Mouse (Mus musculus) B cell, adult 67 days (primary cell): Measurements from ENCODE around the gene Kcnk7. TPM values are rescaled to one million over a fixed set of nuclear protein-coding genes. Genes with fewer than 3 reads are reported as not detected.

Experiments used
- total RNA-seq, 2 experiments: library from RNA; stranded (reverse); gene quantifications; 4 replicates each; pipeline ENCODE4 v1.2.4; 2023

Kcnk7 gene
- total RNA-seq: not detected

DNA sequence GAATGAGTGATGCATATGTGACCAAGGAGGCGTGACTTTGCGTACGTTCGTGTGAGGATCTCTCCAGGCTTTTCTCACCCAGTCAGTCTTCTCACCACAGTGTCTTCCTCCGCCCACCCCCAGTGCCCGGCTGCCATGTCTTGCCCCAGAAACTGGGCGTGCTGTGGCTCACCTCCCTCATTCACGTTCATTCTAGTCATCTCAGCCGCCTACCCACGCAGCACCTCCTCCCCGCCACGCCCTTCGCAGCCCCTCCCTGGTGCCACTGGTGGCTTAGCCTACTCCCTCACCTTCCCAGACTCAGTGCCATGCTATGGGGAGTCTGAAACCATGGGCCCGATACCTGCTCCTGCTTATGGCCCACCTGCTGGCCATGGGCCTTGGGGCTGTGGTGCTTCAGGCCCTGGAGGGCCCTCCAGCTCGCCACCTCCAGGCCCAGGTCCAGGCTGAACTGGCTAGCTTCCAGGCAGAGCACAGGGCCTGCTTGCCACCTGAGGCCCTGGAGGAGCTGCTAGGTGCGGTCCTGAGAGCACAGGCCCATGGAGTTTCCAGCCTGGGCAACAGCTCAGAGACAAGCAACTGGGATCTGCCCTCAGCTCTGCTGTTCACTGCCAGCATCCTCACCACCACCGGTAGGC is at the start of gene Kcnk7:
Kcnk7 (plus strand) TSS at position 205 of the 638 bp plus-strand sequence.

DNA sequence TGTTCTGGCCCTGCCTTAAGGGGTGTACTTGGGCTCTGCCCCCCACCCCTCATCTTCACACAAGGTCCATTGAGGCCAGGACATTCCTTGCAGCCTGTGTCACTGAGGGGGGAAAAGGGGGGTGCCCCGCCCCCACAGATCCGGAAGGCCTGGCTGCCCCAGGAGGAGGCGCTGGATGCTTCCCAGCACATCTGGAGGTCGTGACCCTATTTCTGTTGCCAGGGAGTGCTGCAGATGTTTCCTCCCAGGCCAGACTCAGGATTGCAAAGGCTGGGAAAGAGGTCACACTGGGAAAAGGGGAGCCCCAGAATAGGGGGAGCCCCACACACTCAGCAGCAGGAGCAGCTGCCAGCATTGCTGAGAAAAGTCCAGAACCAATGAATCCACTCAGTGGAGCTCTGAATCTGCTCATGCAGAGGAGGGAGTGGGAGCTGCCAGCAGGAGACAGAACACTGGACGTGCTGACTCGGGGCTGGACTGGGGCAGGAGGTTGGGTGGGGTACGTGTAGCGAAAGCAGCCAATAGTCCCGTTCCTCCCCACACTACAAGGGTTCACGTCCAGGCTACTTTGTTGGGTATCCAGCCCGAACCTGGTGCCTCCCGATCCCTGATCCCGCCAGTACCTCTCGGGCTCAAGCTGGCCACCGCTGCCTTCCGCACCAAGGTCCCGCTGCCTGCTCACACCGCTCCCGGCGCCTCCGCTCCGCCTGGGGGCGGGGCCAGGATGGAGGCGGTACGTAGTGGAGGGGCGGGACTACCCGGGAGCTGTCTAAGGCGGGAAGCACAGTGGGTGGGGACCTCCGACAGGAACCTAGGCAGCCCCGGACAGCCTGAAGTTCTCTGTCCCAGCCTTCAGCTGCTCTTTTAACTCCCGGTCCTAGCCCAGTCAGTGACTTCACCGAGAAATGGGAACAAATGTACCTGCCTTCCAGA is 40.9 kb upstream of the Kcnk7 start, which contains the start of gene Sipa1:
Sipa1 (minus strand) TSS at position 727 of the 933 bp plus-strand sequence.

DNA sequence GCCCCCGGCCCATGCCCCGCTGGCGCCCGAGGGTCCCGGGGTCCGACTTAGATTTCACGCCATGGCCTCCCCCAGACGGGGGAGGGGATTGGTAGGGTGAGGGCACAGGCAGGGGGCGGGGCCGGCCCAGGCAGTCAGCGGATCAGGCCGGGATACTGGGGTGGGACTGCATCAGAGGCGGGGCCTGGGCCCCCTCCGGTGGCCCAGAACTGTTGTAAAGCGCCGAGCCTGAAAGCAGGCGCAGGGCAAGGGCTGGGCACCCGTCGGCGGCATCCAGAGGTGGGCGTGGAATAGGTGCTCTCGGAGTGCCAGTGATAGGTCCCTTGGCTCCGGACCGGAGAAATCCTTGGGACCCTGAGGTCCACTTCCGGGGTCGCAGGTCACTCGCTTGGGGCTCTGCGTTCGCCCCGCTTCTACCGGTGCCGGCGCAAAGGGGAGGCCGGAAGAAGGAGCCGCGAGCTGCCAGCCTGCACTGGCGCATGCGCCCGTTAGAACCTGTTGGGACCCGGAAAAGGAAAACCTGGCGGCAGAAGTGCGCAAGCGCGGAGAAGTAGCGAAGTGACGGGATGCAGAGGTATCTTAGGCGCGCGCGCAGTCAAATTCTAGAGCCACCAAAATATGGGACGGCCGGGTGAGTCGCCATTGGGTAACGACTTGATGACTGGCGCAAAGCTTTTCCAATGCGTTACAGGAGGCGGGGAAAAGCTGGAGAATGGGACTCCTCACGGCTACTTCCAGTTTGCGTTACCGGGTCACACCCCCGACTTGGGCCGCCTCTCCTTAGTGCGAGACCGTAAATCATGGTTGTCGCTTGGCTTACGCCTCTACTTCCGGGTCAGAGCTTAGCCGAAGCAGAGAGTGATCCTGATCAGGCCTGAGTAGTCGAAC is 15.7 kb upstream of the Kcnk7 start, which contains the start of the genes Map3k11 and Pcnx3:
Map3k11 (plus strand) TSS at position 543 of the 888 bp plus-strand sequence.
Pcnx3 (minus strand) TSS at position 709 of the 888 bp plus-strand sequence.

DNA sequence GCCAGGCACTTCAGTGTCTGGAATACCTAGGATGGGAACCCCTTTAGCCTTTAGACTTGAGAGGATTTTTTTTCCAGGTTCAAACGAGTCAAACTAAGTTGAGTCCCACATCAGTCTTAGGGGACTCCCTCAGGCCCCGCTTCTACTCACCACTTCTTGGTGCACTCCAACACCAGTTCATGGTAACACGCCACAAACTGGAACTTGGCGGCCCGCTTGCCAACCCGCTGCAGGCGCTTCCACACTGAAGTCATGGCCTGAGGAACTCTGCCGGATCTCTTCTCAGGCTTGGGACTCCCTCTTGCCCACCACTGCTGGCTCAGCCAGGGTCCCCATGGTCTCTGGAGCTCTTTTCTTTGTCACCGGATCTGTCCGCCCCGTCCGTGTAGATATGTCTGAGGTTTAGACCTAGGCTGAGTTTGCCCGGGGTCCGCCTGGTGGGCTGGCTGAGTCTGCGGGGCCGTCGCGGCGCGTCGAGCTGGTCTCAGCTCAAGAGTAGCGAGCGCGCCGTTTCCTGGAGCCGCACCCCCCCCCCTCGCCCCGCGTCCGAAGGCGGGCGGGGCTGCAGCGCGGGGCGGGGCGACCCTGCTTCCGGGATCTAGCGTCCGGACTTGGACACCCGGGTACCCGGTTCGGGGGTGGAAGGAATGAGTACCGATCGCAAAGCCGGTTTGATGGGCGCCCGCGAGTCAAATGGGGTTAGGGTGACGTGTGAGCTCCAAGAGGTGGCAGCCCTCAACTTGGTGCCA is 21.8 kb downstream of the Kcnk7 start, which contains the start of gene Ehbp1l1:
Ehbp1l1 (minus strand) TSS at position 551 of the 749 bp plus-strand sequence.

DNA sequence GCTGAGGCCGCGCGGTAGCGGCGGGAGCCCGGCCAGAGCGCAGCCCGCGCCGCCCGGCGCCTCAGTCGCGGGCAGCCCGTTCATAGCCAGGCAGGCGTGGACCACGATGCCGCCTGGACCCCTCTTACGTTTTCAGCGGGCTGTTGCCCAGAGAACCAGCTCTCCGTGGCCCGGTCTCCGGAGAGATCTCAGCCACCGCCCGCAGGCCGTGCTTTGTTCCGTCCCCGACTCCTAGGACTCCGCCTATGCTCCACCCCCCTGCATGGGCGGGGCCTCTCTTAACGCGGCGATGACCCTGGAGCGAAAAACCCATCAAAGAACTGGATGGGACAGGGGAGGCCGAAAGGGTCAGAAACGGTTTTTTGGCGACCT is 25.3 kb downstream of the Kcnk7 start, which contains the start of gene Fam89b:
Fam89b (minus strand) TSS at position 210 of the 372 bp plus-strand sequence.

DNA sequence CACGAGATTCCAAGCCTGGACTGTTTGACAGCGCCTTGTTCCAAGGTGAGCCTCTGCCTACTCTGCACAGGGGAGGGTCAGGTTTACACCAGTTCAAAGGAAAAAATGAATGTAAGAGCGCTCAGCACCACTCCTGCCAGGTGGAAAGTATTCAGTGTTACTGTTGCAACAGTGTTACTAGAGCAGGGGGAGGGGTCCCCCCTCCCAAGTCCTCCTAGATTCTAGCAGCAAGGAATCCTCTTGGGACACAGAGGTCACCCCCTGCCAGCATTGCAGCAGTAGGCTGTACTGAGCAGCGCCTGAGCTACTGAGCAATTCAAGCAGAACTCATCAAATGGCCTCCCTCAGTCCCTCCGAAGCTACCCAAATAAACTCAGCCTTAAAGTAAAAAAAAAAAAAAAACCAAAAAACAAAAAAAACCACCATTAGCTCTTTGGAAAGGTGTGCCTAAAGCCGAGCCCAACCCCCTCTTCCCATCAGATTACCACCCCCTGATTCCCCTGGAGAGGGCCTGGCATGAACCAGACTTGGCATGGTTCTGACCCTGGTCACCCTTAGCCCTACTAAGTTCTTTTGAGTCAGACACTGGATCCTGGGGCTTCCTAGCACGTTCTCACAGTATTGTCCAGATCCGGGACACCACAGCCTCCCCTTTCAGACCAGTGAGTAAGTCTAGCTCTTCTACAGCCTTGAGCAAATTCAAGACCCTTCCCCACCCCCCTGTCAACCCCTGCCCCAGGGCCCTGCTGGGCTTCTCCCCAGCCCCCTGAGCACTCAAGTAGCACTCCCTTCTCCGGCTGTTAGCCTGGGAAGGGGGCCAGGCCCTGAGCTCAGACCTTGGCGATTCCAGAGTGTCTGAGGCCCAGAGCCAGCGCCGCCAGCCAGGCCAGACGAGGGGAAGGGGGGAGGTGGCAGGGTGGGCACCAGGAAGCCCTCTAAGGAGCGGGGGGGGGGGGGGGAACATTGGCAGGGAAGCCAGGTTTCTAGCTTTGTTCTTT is 36.5 kb downstream of the Kcnk7 start, which contains the start of gene Ltbp3:
Ltbp3 (plus strand) TSS at position 585 of the 998 bp plus-strand sequence.

Other genes starting within 250 kb of the Kcnk7 start
- gene Ccdc85b, start 246.5 kb upstream of the Kcnk7 start, total RNA-seq: 1 to 10 TPM; 3.1 to 3.6 TPM
- 100 to 1,000 TPM; 115 to 174 TPM for gene Fibp, start 243.8 kb upstream of the Kcnk7 start, total RNA-seq
- 1 to 10 TPM; 2.0 to 3.3 TPM for gene Ctsw, start 235.9 kb upstream of the Kcnk7 start, total RNA-seq
- gene Efemp2, start 230.4 kb upstream of the Kcnk7 start, total RNA-seq: 1 to 10 TPM in 1 of 2 experiments, not detected in 1; 1.5 TPM
- gene Mus81, start 216.0 kb upstream of the Kcnk7 start, total RNA-seq: 10 to 100 TPM; 39.6 to 51.8 TPM
- 1,000 to 10,000 TPM; 1,245 to 1,301 TPM for gene Cfl1, start 213.9 kb upstream of the Kcnk7 start, total RNA-seq
- 1 to 10 TPM; 3.5 to 4.9 TPM for gene 1700020D05Rik, start 200.6 kb upstream of the Kcnk7 start, total RNA-seq
- 10 to 100 TPM; 10.4 to 14.2 TPM for gene Snx32, start 193.8 kb upstream of the Kcnk7 start, total RNA-seq
- not detected for gene Ovol1, start 143.7 kb upstream of the Kcnk7 start, total RNA-seq
- gene Ap5b1, start 136.3 kb upstream of the Kcnk7 start, total RNA-seq: 10 to 100 TPM; 21.5 to 25.2 TPM
- gene Rnaseh2c, start 102.5 kb upstream of the Kcnk7 start, total RNA-seq: 100 to 1,000 TPM in 1 of 2 experiments, 10 to 100 TPM in 1; 92.4 to 109 TPM
- 100 to 1,000 TPM; 107 to 122 TPM for gene Kat5, start 94.1 kb upstream of the Kcnk7 start, total RNA-seq
- 100 to 1,000 TPM; 132 to 136 TPM for gene Rela, start 66.9 kb upstream of the Kcnk7 start, total RNA-seq
- 100 to 1,000 TPM; 661 to 707 TPM for gene Sipa1, start 40.7 kb upstream of the Kcnk7 start, total RNA-seq
- gene Map3k11, start 15.6 kb upstream of the Kcnk7 start, total RNA-seq: 10 to 100 TPM; 62.0 to 64.7 TPM
- 100 to 1,000 TPM; 203 to 215 TPM for gene Pcnx3, start 15.5 kb upstream of the Kcnk7 start, total RNA-seq
- gene Ehbp1l1, start 21.9 kb downstream of the Kcnk7 start, total RNA-seq: 10 to 100 TPM; 57.1 to 58.7 TPM
- 10 to 100 TPM; 23.5 to 24.9 TPM for gene Fam89b, start 25.3 kb downstream of the Kcnk7 start, total RNA-seq
- gene Ltbp3, start 36.5 kb downstream of the Kcnk7 start, total RNA-seq: not detected
- gene Scyl1, start 67.1 kb downstream of the Kcnk7 start, total RNA-seq: 10 to 100 TPM; 84.0 to 96.8 TPM
- 10 to 100 TPM; 39.6 to 41.7 TPM for gene Frmd8, start 170.9 kb downstream of the Kcnk7 start, total RNA-seq
- 10 to 100 TPM; 21.2 to 26.6 TPM for gene Slc25a45, start 173.4 kb downstream of the Kcnk7 start, total RNA-seq
- gene Tigd3, start 189.8 kb downstream of the Kcnk7 start, total RNA-seq: 1 to 10 TPM; 3.4 to 4.2 TPM
- 100 to 1,000 TPM; 171 to 191 TPM for gene Dpf2, start 208.6 kb downstream of the Kcnk7 start, total RNA-seq
- not detected for gene Cdc42ep2, start 220.4 kb downstream of the Kcnk7 start, total RNA-seq